Mouse (Mus musculus) midbrain, embryonic 12.5 days (tissue): ENCODE results near the gene Rasip1. TPM values are rescaled to one million over a fixed set of nuclear protein-coding genes. Genes with fewer than 3 reads are reported as not detected.
A peak's percentile ranks its signal among the peaks of the same experiment; 100 is the strongest.
"Not testable (repeated sequence)": the region's sequence is repeated elsewhere in the genome, so short reads cannot be mapped to it uniquely, and the experiment has no call there.

Experiments used
- ATAC-seq: fragments of 200-750 bp; cut with Nextera tagmentation; 2 replicates; pipeline ENCODE4 v1.8.0; 2017; ENCODE audit warnings: low read depth, moderate TSS enrichment, moderate library complexity; ENCODE audit not compliant: low FRiP score
- H3K27ac ChIP-seq: fragments of 300-500 bp; sonication (generic); replicated peaks from 2 replicates; pipeline ENCODE4 v1.5.1; 2016; ENCODE audit warnings: mild to moderate bottlenecking
- H3K27me3 ChIP-seq: fragments of 300-500 bp; sonication (generic); 2 replicates; pipeline ENCODE4 v1.6.1; 2016; ENCODE audit warnings: mild to moderate bottlenecking
- H3K36me3 ChIP-seq: fragments of 300-500 bp; sonication (generic); 2 replicates; pipeline ENCODE4 v1.6.1; 2016
- H3K4me1 ChIP-seq: fragments of 300-500 bp; sonication (generic); 2 replicates; pipeline ENCODE4 v1.6.1; 2016
- H3K4me2 ChIP-seq: fragments of 300-500 bp; sonication (generic); replicated peaks from 2 replicates; pipeline ENCODE4 v1.6.1; 2016; ENCODE audit warnings: mild to moderate bottlenecking, moderate library complexity
- H3K4me3 ChIP-seq: fragments of 300-500 bp; sonication (generic); 2 replicates; pipeline ENCODE4 v1.5.1; 2016; ENCODE audit warnings: mild to moderate bottlenecking
- H3K9ac ChIP-seq: fragments of 300-500 bp; sonication (generic); replicated peaks from 2 replicates; pipeline ENCODE4 v1.6.1; 2016; ENCODE audit warnings: mild to moderate bottlenecking, moderate library complexity
- H3K9me3 ChIP-seq: fragments of 300-500 bp; sonication (generic); 2 replicates; pipeline ENCODE4 v1.6.1; 2016; ENCODE audit warnings: mild to moderate bottlenecking
- WGBS: fragments of 180-500 bp; shearing (Covaris S2); methylation state at CpG from one replicate; pipeline ENCODE4 v1.1.7; 2016; 5-methylcytosine and 5-hydroxymethylcytosine counted together
- polyA plus RNA-seq: library from polyadenylated mRNA; unstranded; fragments of >200 nt; fragmentation: Nextera tagmentation; extraction: Ambion mirVana; gene quantifications from 2 replicates; pipeline ENCODE4 v1.2.1, GENCODE M21; 2016

The Rasip1 gene
- polyA plus RNA-seq, 1 experiment from 2014 or later: 10.7 TPM

- H3K4me1 ChIP-seq: peaks cover 30% of the 10 kb centered on the region
- peaks cover 16% of the 10 kb centered on the region for H3K27me3 ChIP-seq
- H3K9me3 ChIP-seq: no peaks in the 10 kb centered on the region
- no peak overlapping the region for H3K27ac ChIP-seq
- WGBS: 72% methylated on average over 19 of the region's 19 CpGs
- no peak overlapping the region for H3K4me2 ChIP-seq
- no peak overlapping the region for H3K9ac ChIP-seq
- H3K36me3 ChIP-seq: peaks cover 6% of the 10 kb centered on the region
- no peak overlapping the region for H3K4me3 ChIP-seq
- no peak for ATAC-seq
These were observed 13.1 kb downstream of the Rasip1 start for GRCm38 (mm10) chr7:45640191-45640957.

DNA sequence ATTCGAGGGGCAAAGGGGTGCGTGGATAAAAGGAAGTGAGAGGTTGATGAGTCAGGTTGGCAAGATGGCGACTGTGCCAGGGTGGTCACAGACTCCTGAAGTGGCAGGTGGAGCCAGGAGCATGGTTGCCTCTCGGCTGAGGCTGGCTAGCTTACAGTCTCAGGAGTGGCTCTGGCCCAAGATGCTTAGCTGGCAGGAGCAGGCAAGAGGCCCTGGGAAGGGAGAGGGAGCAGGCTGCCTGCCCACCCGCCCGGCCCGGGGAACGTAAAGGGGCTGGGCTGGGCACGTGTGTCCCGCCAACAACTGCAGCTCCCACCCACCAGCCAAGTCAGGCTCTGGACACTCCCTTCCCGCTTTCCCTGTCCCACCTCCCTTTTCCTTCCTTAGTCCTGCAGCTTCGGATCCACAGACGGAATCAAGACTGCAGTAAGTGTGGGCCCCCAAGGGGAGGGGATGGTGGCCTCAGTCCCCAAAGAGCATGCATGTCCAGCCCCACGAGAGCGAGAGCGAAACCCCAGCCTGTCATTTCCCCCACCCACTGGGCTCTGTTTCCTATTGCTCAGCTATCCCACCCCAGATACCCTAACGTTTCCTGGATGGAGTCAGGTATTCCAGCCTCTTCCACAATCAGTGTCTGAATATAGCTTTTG is 14.2 kb downstream of the Rasip1 start:
- 80% methylated on average over 12 of the region's 17 CpGs for WGBS
- Histone ChIP-seq H3K9ac (no peak overlapping the region; the same call in 1 of the 2 replicates), H3K9me3 (no peaks in the 10 kb centered on the region), H3K27ac (no peak overlapping the region), H3K4me3 (no peak overlapping the region), H3K4me1 (peaks cover 30% of the 10 kb centered on the region), H3K27me3 (peaks cover 20% of the 10 kb centered on the region), H3K36me3 (peaks cover 1% of the 10 kb centered on the region), H3K4me2 (0 out of 2 replicates have a peak overlapping the region, but pooled peaks have one; percentile 1)
- ATAC-seq: no peak

- Histone ChIP-seq H3K9ac (no peak overlapping the region; the same call in 1 of the 2 replicates), H3K9me3 (no peaks in the 10 kb centered on the region), H3K4me1 (peaks cover 30% of the 10 kb centered on the region), H3K4me2 (peak overlapping the region; percentile 77; the same call in 1 of the 2 replicates), H3K27me3 (peaks cover 20% of the 10 kb centered on the region), H3K36me3 (no peaks in the 10 kb centered on the region), H3K27ac (no peak overlapping the region; the same call in 1 of the 2 replicates), H3K4me3 (no peak overlapping the region)
- 83% methylated on average over 5 of the region's 5 CpGs for WGBS
- no peak for ATAC-seq
These were observed 14.8 kb downstream of the Rasip1 start for GRCm38 (mm10) chr7:45642083-45642482.

- 38% methylated on average over 16 of the region's 16 CpGs for WGBS
These were observed 15.4 kb downstream of the Rasip1 start for GRCm38 (mm10) chr7:45642503-45643255.

DNA sequence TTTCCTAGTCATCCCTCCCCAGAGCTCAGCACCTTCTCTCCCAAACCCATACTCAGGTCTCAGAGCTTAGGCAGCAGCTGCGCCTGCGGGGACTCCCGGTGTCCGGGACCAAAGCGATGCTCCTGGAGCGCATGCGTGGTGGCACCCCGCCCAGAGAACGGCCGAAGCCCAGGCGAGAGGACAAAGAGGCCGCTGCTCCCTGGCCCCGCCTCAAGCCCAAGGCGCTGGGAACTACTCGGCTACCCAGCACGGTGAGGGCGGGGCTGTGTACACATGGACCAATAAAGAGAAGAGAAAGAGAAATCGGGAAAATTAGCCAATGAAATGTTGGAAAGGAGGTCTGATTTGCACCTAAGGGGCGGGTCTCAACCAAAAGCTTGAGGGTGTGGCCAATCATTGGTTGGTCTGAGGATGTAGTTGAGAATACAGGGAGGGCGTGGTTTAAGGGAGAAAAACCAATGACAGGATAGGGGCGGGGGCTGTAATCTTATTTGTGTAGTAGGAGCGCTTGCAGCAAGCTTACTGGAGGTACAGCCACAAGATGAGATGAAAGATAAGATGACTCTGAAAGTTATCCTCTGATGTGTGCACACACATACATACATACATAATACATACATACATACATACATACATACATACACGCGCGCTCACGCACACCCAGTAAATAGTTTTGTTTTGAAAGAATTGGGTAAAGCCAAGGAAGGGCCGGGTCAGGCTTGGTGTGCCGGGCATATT is 16.3 kb downstream of the Rasip1 start:
- Histone ChIP-seq H3K36me3 (no peaks in the 10 kb centered on the region), H3K4me3 (peak overlapping the region; percentile 47), H3K9me3 (no peaks in the 10 kb centered on the region), H3K27ac (peak overlapping the region; percentile 94), H3K27me3 (peaks cover 28% of the 10 kb centered on the region), H3K9ac (peak overlapping the region; percentile 77), H3K4me1 (peaks cover 22% of the 10 kb centered on the region), H3K4me2 (peak overlapping the region; percentile 77)
- 1% methylated on average over 28 of the region's 28 CpGs for WGBS
- peak; percentile 94 for ATAC-seq

More at GRCm38 (mm10) chr7:45642503-45643255, 15.4 kb downstream of the Rasip1 start:
- peak overlapping the region; percentile 94 for H3K27ac ChIP-seq
- H3K9ac ChIP-seq: peak overlapping the region; percentile 77
- H3K4me2 ChIP-seq: peak overlapping the region; percentile 77
- H3K4me1 ChIP-seq: peaks cover 30% of the 10 kb centered on the region
- no peak for ATAC-seq
- H3K36me3 ChIP-seq: no peaks in the 10 kb centered on the region
- peak overlapping the region; percentile 47 for H3K4me3 ChIP-seq
- no peaks in the 10 kb centered on the region for H3K9me3 ChIP-seq
- peaks cover 26% of the 10 kb centered on the region for H3K27me3 ChIP-seq

- Histone ChIP-seq H3K27ac (peak overlapping the region; percentile 86), H3K27me3 (peaks cover 28% of the 10 kb centered on the region), H3K4me3 (peak overlapping the region; percentile 47), H3K4me2 (peak overlapping the region; percentile 77), H3K36me3 (no peaks in the 10 kb centered on the region), H3K9ac (peak overlapping the region; percentile 47), H3K9me3 (no peaks in the 10 kb centered on the region), H3K4me1 (peaks cover 22% of the 10 kb centered on the region)
- WGBS: 2% methylated on average over 18 of the region's 18 CpGs
- ATAC-seq: peak; percentile 8; the same call in 1 of the 2 replicates
These were observed 16.9 kb downstream of the Rasip1 start for GRCm38 (mm10) chr7:45644183-45644582.

GRCm38 (mm10) chr7:45644872-45645590 is 17.7 kb downstream of the Rasip1 start:
- Histone ChIP-seq H3K4me1 (peaks cover 22% of the 10 kb centered on the region), H3K4me3 (peak overlapping the region; percentile 47; the same call in 1 of the 2 replicates), H3K36me3 (no peaks in the 10 kb centered on the region), H3K9me3 (no peaks in the 10 kb centered on the region), H3K27ac (peak overlapping the region; percentile 86), H3K4me2 (peak overlapping the region; percentile 77), H3K9ac (peak overlapping the region; percentile 47; the same call in 1 of the 2 replicates), H3K27me3 (peaks cover 24% of the 10 kb centered on the region)
- no peak for ATAC-seq
- WGBS: 65% methylated on average over 6 of the region's 6 CpGs

DNA sequence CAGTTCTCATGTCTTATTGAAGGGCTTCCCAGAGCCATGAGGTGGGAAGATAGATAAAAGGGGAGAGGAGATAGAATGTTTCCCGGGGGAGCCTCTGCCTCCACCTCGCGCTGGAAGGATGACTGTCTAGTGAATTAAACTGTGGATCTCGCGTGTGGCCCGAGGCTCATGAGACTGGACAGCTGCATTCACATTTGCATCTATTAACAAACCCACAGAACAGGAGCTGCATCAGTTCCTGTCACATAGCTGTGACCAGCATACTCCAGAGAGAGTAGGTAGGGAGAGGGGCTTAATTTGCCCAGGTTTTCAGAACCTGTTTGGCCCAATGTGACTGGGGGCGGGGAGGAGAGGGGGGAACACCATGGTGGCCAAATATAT is 18.3 kb downstream of the Rasip1 start:
- Histone ChIP-seq H3K4me3 (no peak overlapping the region), H3K27me3 (peaks cover 18% of the 10 kb centered on the region; the same call in 1 of the 2 replicates), H3K4me2 (no peak overlapping the region), H3K9ac (no peak overlapping the region), H3K36me3 (no peaks in the 10 kb centered on the region), H3K4me1 (peaks cover 22% of the 10 kb centered on the region), H3K27ac (no peak overlapping the region), H3K9me3 (no peaks in the 10 kb centered on the region)
- 62% methylated on average over 7 of the region's 7 CpGs for WGBS
- ATAC-seq: no peak

GRCm38 (mm10) chr7:45646671-45647070 is 19.4 kb downstream of the Rasip1 start:
- Histone ChIP-seq H3K9me3 (no peaks in the 10 kb centered on the region), H3K36me3 (no peaks in the 10 kb centered on the region), H3K4me3 (no peak overlapping the region), H3K27ac (no peak overlapping the region), H3K4me2 (no peak overlapping the region), H3K4me1 (peaks cover 22% of the 10 kb centered on the region), H3K9ac (no peak overlapping the region), H3K27me3 (peaks cover 15% of the 10 kb centered on the region; the same call in 1 of the 2 replicates)
- 78% methylated on average over 4 of the region's 4 CpGs for WGBS
- ATAC-seq: no peak

DNA sequence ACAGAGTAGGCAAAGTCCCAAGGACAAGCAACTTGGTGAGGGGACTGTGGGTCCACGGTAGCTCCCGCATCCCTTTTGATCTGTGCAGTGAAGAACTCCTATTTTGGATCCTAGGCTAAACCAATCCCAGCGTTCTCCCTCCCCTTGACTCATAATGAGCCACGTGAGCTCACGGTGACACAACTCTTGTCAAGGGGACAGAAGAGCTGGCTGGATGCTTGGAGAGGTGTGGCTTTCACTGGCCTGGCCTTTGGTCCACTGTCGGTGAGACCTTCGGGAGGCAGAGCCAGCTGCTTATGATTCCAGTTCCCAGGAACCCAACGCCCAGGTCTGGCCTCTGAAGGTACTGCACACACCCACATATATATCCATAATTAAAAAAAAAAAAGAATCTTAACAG is 22.1 kb downstream of the Rasip1 start:
- H3K9ac ChIP-seq: no peak overlapping the region
- WGBS: 85% methylated on average over 8 of the region's 8 CpGs

DNA sequence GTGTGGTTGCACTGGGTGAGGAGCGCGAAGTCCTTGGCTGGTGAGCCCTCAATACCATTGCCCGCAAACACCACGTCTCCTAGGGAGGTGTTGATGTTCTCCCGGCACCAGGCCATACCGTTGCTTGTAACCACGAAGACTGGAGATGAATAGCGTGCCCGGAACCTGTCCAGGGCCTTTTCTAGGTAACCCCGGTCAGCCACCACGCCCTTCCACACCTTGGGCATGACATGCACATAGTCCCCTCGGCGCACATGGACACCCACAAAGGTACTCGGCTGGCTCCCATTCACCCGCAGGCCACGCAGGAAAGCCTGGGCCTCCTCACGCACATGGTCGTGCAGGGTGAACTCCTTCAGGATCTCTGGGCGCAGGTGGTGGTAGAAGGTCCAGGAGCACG is 23.2 kb downstream of the Rasip1 start:
- H3K4me1 ChIP-seq, H3K4me2 ChIP-seq, ATAC-seq, H3K36me3 ChIP-seq, H3K4me3 ChIP-seq, H3K27ac ChIP-seq, H3K9me3 ChIP-seq, H3K9ac ChIP-seq: not testable (repeated sequence)
- peaks cover 12% of the 10 kb centered on the region; the same call in 1 of the 2 replicates for H3K27me3 ChIP-seq
- 96% methylated on average over 20 of the region's 20 CpGs for WGBS

More for the DNA sequence above, 22.1 kb downstream of the Rasip1 start:
- no peak overlapping the region for H3K27ac ChIP-seq
- peaks cover 7% of the 10 kb centered on the region for H3K4me1 ChIP-seq
- no peaks in the 10 kb centered on the region for H3K36me3 ChIP-seq
- H3K9me3 ChIP-seq: no peaks in the 10 kb centered on the region
- no peak overlapping the region for H3K4me2 ChIP-seq
- peaks cover 15% of the 10 kb centered on the region; the same call in 1 of the 2 replicates for H3K27me3 ChIP-seq
- ATAC-seq: no peak
- H3K4me3 ChIP-seq: no peak overlapping the region
